Mouse (Mus musculus) kidney, postnatal 25 days (tissue): ENCODE results near the gene Ap2b1.
A peak's percentile ranks its signal among the peaks of the same experiment; 100 is the strongest.
"Not testable (repeated sequence)": the region's sequence is repeated elsewhere in the genome, so short reads cannot be mapped to it uniquely, and the experiment has no call there.

ENCODE experiments used
- DNase-seq, 2 experiments: peaks; one replicate each; pipeline ENCODE4 v3.0.0; 2021; ENCODE audit warnings: mixed read lengths in 2 of 2

The Ap2b1 gene

DNA sequence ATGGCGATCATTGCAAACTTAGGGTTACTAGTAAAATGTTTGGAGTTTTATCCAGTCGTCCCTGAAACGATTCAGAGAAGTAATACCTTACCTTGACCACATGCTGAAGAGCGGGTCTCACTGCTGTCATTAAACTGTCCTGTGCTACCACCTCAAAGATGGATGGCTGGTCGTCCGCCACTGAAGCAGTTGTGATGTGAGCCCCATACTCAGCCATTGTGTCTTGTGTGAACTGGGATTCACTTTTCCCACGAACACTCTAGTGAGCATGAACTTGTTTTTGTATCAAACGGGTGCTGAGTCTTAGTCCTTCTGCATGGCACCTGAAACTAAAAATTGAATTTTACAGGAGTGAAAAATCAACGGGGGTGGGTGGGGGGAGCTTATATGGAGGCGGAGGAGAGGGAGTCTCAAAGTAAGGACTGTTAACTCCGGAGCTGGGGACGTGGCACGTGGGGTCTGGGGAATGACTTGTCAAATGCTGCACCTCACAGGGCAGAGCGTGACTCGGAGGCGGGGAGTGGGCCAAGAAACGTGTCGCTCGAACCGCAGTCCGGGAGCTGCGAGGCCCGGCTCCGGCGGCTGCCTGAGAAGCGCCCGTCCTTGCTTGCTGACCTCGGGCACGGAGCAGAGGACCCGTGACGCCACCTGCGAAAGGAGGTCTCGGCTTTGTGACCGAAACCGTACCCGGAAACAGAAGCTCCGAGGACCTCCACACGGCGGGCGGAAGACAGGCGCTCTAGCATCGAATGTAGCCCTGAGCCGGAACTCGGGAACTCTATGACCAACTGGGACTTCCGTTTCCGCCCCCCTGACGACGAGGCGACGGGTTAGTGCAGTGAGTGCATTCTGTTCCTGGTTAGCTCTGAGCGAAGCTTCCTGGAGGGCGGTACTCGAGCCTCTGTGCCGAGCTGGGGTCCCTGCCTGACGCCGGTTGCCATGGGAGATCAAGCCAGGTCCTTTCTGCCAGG is at the start of gene Ap2b1:
Gene Ap2b1 (plus strand): TSS at position 800 of the 971 bp plus-strand sequence.
- peak; percentile 94 to 97 for DNase-seq

DNA sequence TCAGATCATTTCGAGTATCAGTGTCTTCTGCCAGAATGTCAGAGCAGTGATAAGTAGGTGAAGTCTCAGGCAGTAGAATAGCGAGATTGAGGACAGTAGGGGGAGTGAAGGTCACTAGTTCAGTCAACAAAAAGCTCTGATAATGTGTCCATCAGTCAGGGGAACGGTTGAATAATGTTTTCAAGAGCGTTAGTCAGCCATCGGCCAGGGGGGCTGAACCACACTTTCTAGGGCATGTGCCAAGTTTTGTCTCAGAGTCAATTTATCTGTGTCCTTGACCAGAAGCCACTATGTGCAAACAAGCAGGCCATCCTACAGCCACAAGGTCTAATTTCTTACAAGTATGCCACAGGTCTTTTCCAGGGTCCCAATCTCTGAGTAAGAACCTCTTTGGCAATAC is 41.6 kb upstream of the Ap2b1 start:
- DNase-seq = not testable (repeated sequence)

DNA sequence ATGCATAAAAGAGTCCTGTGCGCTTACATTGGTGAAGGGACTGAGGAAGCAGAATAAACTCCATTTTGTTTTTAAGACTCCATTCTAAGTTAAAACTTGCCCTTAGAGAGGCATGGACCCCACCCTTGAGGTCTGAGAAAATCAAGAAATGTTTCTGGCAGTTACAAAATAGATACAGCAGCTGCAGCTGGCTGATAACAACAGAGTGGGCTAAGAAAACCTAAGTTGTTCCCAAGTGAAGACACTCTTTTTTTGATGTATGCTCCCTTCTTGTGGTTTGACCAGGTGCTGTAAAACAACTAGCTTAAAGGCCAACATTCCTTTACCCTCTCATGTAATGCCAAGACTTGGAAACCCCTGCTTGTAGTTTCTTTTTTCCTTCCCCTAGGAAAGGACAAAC is 36.2 kb upstream of the Ap2b1 start:
- no peak for DNase-seq

DNA sequence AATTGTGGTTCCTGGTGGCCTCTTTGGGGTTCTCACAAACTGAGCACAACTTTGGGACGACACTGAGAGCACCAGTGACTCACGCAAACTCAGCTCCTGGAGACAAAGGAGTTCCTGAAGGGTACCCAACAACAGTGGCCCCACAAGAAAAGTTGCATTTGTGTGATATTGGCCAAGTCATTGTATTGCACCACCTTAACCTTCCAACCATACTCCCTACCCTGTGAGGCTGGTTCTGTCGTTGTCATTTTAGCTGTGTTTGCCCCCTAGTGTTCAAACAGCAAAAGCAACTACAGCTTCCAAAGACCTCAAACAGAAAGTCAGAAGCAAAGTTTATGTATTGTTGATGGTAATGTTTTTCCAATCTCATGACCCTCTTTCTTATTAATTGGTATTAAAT is 35.7 kb upstream of the Ap2b1 start:
- no peak for DNase-seq

DNA sequence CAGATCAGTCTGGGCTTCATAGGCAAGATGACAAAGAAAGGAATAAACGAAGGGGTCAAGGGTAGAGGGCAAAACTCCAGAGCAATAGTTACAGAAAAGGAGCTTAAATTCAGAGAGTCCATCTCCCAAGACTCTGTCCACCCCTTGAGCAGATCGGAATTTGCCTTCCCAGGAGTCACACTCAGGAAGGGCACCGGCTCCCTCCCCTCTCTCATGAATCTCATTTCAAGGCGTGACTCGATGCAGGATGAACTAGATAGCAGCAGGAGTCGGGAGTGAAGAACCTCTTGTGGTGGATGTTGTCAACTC is 28.0 kb upstream of the Ap2b1 start:
- no peak for DNase-seq

DNA sequence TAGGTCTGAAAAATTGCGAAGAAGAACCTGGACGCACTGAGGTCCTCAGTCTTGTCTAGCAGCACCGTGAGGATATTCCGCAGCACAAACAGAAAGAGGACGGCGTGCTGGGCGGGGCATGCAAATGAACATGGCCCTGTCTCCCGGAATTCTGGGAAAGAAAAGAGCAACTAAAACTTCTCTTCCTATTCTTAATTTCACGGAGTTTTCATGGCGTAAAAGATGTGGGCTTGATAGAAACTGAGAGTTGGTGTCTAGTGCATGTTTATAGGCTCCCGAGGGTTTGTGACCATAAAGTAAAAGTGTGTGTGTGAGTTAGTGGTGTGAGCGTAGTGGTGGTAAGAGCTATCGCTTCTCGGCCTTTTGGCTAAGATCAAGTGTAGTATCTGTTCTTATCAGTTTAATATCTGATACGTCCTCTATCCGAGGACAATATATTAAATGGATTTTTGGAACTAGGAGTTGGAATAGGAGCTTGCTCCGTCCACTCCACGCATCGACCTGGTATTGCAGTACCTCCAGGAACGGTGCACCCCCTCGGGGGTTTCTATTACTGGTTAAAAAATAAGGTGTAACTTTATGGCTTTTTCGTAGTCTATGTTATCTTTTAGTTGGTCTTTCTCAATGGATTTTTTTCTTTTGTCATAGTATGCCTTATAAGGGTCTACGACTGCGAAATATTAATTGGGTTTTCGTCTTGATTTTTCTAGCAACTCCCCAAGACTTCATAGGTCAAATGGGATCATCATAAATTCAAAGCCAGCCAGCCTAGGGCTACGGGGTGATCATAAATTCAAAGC is 27.5 kb upstream of the Ap2b1 start:
- peak; percentile 86 to 89 for DNase-seq

DNA sequence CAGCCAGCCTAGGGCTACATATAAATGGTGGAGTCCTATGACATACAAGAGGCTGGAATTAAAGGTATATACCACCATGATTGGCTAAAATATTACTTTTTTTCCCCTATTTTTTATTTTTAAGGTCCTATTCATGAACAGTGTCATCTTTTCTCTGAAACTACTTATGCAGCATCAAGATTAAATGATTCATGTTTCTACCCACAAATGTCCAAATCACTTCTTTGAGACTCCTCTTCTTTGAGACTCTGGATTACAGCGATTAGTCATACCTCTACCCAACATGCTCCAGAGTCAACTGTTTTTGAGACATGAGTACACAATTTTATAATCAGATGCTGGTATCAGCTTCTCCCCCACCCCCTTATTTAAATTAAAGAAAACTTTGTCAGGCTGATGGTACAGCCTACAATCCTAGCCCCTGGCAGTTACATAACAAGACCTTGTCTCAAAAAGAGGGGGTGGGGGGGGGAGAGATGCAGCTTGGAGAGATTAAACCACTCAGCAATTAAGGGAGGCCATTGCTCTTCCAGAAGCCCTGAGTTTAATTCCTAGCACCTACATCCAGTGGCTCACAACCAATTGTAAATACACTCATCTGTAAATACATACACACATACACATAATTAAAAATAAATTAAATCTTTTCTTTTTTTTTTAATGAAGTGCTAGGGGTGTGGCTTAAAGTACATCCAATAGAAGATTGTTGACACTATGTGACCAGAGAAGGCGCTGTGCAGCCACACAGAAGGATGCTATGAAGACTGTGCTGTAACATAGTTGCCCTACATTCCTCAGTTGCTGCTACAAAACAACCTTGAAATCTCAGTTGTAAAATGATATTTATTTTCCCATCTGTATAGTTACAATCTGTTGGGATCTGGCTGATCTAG is 26.6 kb upstream of the Ap2b1 start:
- peak in 1 of 2 experiments; percentile 38 for DNase-seq

DNA sequence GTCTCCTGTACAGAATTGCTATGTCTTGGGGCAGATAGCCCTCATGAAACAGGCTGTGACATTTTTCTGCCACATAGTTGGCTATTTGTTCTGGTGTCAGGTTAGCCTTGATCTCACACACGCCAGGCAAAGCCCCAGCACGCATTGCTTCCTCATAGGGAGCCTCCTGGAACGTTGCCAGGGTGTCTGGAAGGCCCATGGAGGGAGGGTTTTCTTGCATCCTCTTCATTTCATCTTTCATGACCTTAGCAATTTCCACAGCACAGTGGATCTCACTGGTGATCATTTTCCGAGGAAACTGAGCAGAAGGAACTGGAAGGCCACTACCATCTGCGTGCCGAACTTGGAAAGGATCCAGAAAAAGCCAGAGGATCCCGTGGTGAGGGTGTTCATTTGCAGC is 22.6 kb upstream of the Ap2b1 start:
- no peak for DNase-seq

DNA sequence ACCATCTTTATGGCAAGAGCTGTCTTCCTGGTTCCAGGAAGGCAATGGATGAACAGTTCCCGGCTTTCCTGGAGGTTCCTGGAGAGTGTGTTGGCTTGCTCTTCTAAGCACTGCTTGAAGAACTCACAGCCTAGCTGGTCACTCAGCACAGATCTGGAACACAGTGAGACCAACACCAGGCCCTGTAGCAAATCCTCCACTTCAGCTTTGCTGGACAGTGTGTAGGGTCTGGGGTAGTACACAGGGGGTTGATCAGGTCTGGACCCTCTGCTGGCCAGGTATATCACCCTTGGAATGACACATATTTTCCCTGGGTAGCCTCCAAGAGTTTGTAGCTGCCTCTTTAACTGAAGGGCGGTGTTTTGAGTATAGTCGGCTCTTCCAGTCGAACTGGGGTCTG is 19.8 kb upstream of the Ap2b1 start:
- DNase-seq = no peak

DNA sequence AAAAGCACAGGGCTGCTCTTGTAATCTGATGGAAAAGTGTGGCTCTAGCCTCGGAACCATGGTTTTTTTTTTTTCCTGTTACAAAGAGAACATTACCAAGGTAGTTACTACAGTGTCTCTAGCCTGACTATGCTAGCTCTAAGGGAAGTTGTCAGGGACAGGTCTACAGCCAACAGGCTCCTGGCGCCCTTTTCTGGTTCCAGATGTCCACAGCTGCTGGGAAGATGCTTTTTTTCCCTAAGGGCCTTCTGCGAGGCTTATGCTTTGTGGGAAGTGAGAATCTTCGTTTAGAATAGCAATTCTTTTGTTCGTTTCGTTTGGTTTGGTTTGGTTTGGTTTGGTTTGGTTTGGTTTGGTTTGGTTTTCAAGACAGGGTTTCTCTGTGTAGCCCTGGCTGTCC is 19.1 kb upstream of the Ap2b1 start:
- DNase-seq = no peak

DNA sequence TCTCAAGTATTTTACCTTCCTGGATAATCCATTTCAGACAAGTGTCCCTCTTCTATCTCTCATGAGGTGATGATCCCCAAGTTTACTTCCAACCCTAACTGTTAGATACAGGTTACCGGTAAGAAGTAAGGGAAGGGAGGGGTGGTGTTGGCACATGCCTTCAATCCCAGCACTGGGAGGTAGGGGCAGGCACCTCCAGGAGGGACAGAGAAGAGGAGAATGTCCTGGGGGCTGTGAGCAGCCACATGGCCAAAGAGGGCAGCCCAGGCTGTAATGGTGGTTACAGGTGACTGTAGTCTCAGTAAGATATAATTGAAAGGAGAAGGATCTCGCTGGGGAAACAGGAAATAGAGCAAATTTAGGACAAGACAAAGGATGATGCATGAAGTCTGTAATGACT is 16.7 kb upstream of the Ap2b1 start:
- DNase-seq = no peak

DNA sequence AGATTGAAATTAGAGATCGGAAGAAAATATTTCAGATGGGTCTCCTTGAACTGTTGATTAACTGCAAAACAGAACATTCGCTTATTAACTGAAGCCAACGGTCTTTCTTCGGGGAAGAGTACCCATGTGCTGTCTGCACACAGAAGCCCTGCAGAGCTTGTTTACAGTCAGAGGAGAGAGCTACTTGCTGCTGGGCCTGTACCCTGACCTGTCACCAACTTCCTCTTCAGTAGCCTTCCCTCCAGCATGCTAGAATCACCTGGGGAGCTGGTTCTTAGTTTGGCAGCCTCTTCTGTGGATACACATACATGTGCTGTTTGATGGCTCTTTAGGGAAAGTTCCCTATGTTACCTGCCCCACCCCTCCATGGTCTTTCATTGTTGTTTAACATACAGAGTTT is 13.2 kb upstream of the Ap2b1 start:
- DNase-seq = no peak

DNA sequence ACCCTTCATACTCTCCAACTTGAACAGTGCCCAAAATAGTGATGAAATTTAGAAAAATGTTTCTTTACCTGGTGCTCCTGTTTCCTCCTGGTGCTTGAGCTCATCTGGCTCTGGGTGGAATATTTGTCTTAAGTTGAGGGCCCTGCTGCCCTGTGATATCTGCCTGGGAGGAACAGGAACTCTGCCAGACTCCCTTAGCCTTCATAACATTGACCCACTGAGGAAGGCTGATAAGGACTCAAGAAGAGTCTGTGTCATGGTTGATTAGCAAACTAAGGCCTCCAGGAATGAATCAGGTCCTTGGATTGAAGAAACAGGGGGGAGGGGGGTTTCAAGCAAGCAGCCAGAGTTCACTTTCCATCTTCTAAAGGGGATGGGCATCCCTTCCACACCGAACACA is 12.3 kb upstream of the Ap2b1 start, which contains the start of gene Slfn14:
Gene Slfn14 (minus strand): TSS at position 161 of the 400 bp plus-strand sequence.
- no peak for DNase-seq

DNA sequence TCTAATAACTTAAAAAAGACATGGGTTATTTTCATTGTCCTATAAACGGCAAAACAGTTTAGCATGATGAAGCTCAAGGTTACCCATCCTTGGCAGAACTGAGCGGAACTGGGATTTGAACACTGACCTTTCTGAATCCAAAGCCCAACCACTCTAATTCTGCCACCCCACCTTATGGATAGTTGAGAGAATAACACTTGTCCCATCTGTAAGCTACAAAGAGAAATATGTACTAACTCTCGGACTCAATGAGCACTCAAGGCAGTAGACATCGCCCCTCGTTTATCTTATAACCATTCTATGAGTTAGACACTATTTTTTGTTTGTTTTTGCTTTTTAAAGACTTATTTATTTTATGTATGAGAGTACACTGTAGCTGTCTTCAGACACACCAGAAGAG is 9.8 kb upstream of the Ap2b1 start:
- no peak for DNase-seq

DNA sequence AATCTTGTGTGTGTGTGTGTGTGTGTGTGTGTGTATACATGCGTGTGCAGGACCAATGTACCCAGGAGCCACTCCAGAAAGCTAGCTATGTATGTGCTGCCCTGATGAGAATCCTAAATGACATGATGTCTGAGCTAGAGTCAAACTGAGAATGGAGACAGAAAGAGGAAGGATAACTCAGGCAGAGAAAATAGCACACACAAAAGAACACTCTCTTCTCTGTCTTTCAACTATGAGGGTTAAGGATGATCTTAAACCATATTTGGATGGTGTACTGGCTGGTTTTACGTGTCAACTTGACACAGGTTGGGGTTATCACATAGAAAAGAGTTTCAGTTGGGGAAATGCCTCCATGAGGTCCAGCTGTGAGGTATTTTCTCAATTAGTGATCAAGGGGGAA is 9.2 kb upstream of the Ap2b1 start:
- no peak for DNase-seq

DNA sequence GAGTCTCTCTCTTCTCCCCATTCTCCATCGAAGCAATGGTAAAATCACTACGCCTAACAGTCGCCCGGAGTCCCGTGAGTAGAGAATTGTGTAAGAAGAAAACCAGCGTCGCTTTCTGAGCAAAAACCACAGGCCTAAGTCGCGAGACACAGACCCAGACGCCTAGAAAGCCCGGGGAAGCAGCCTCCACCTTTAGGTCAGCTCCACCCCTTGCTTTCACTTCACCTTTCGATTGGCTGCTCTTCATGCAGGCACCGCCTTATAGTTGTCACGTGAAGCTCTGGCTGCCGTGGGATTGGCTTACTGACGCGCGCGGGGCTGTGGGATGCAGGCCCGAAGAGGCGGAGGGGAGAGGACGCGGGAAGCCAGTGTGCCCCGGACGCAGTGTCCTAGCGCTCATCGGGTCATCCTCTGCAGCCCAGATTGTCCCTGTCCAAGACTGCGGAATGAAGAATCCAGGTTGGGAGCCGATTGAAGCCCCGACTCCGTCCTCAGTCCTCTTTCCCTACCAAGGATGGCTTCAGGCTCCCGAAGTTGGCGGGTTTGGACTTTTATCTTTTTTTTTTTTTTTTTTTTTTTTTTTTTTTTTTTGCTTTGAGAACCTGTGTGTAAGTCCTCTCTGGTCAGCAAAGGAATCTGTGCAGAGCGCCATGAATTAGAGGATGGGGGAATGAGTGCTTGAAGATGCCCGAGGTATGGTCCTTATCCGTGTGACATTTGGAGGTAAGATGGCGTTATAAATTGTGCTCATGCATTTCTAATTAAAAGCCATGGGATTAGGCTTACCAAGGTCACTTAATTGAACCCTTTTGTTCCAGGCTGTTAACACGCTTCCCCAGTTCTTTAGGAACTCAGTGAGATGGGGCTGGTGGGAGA is 7.2 kb upstream of the Ap2b1 start:
- peak; percentile 95 to 98 for DNase-seq

DNA sequence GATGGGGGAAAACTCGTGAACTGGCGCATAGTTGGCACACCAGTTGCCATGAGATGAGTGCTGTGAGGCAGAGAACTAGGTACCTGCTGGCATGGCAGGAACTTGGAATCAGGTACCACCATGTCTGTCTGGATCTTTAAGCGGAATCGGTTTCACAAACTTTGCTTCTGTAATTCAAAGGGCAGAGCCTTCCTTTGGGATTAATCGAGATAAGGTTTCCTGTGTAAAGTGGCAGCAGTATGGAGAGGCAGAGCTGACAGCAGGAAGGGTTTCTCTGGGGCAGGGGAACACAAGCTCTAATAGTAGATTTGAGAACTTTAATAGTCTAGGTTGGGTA is 6.6 kb upstream of the Ap2b1 start:
- no peak for DNase-seq

DNA sequence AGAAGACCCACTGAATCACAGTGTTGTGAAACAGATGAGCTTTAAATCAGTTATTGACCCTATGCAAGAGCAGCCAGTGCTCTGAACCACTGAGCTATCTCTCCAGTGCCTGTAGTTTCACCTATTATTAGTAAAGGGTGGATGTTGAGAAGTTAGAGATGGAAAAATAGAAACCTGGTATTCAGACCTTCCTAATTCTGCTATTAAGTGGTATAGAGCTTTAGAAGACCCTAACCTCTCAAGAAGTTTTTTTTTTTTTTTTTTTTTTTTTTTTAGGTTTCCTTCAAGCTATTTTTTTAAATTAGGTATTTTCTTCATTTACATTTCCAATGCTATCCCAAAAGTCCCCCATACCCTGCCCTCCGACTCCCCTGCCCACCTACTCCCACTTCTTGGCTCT is 5.6 kb upstream of the Ap2b1 start:
- DNase-seq = no peak

DNA sequence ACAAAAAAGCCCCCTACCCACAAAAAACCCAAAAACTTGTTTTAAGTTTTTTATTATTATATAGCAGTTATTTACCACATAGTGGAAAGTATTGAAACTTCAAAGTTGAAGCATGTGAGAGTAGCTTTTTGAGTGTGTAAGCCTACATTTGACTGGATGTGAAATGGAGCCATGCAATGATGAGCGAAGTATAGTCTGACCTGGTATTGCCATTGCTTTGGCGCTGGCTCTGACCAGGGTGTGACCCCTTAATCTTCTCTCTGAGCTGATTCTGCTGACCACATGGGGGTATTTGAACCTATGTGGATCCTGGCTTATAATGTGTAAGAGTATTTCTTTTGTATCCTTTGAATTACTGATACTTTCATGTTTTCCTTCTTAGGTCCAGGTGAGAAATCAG is 4.7 kb upstream of the Ap2b1 start:
- no peak for DNase-seq

DNA sequence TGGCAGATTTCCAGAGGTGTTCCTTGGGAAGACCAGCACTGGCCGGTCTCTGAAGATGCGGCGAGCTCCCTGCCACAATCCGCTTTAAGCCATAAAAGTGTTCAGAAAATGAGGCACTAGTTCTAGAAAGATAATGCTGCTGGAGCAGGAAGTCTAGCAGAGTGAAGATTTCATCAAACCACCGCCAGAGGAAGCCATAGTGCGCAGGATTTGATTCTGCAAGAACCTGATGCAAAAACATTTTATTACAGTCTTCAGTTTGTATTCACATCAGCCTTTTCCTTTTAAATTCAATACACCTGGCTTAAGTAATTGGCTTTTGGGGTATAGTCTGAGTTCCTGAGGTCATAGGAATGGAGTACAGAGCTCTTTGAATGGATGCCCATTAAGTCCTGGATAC is 1.0 kb upstream of the Ap2b1 start:
- no peak for DNase-seq

DNA sequence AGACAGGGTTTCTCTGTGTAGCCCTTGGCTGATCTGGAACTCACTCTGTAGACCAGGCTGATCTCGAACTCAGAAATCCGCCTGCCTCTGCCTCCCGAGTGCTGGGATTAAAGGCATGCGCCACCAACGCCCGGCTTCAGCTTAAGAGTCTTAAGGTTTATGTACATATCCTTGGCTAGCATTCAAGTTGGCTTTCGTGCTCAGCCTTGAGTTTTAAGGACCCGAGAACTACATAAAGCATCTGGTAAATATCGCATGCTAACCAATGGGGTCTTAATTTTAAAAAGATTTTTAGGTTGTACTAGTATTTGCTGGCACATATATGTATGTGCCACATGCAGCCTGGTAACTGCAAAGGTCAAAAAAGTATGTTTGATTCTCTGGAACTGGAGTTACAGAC is 900 bp downstream of the Ap2b1 start:
- DNase-seq = no peak

DNA sequence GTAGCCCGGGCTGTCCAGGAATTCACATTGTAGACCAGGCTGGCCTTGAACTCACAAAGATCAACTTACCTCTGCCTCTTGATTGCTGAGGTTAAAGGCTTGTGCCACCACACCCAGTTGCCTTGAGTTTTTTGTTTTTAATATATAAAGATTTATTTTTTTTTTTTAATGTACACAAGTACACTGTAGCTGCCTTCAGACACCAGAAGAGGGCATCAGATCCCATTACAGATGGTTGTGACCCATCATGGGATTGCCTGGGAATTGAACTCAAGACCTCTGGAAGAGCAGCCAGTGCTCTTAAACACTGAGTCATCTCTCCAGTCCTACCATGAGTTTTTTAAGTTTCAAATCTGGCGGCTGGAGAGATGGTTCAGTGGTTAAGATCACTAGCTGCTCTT is 2.6 kb downstream of the Ap2b1 start:
- DNase-seq = no peak
